Mouse (Mus musculus): ENCODE data around the gene Cfap161. TPM values are rescaled to one million over a fixed set of nuclear protein-coding genes. Genes with fewer than 3 reads are reported as not detected.

Gene Cfap161
- total RNA-seq (2021) = under 1 TPM; 0.35 to 0.45 TPM
- not detected in 2 replicates for polyA plus RNA-seq (2012; rRNA removed)
- long read RNA-seq, partial matches to known transcripts = 0 of 1 reads
- long read RNA-seq, other reads (novel, unspliced or antisense) = 1 of 1 reads

- peak; percentile 47 for DNase-seq
Observed at GRCm38 (mm10) chr7:83794705-83795104, at the start of gene Cfap161. Gene Cfap161 (minus strand): TSS chr7:83794880.

- no peak for DNase-seq
Observed at GRCm38 (mm10) chr7:83842486-83843259, 48.0 kb upstream of the Cfap161 start.

- DNase-seq = no peak
Observed at GRCm38 (mm10) chr7:83840076-83840475, 45.4 kb upstream of the Cfap161 start.

- DNase-seq = no peak
Observed at GRCm38 (mm10) chr7:83838525-83839224, 44.0 kb upstream of the Cfap161 start.

GRCm38 (mm10) chr7:83829355-83829754 is 34.7 kb upstream of the Cfap161 start:
- DNase-seq = no peak

- DNase-seq = no peak
Observed at GRCm38 (mm10) chr7:83827402-83828076, 32.9 kb upstream of the Cfap161 start.

GRCm38 (mm10) chr7:83826808-83827207 is 32.1 kb upstream of the Cfap161 start:
- DNase-seq = no peak

- DNase-seq = no peak
Observed at GRCm38 (mm10) chr7:83821951-83822350, 27.3 kb upstream of the Cfap161 start.

- no peak for DNase-seq
Observed at GRCm38 (mm10) chr7:83816886-83817285, 22.2 kb upstream of the Cfap161 start.

- no peak for DNase-seq
Observed at GRCm38 (mm10) chr7:83815646-83816045, 21.0 kb upstream of the Cfap161 start.

- peak; percentile 64 for DNase-seq
Observed at GRCm38 (mm10) chr7:83813993-83814392, 19.3 kb upstream of the Cfap161 start.

GRCm38 (mm10) chr7:83813465-83813864 is 18.8 kb upstream of the Cfap161 start:
- DNase-seq = no peak

- no peak for DNase-seq
Observed at GRCm38 (mm10) chr7:83813016-83813415, 18.3 kb upstream of the Cfap161 start.

GRCm38 (mm10) chr7:83812581-83812980 is 17.9 kb upstream of the Cfap161 start:
- no peak for DNase-seq

GRCm38 (mm10) chr7:83811916-83812315 is 17.2 kb upstream of the Cfap161 start:
- peak; percentile 33 for DNase-seq

GRCm38 (mm10) chr7:83811461-83811860 is 16.8 kb upstream of the Cfap161 start:
- no peak for DNase-seq

- peak; percentile 61 for DNase-seq
Observed at GRCm38 (mm10) chr7:83810141-83811100, 15.7 kb upstream of the Cfap161 start.

GRCm38 (mm10) chr7:83809715-83810114 is 15.0 kb upstream of the Cfap161 start:
- DNase-seq = no peak

GRCm38 (mm10) chr7:83809060-83809459 is 14.4 kb upstream of the Cfap161 start:
- peak; percentile 51 for DNase-seq

GRCm38 (mm10) chr7:83806934-83807333 is 12.3 kb upstream of the Cfap161 start:
- DNase-seq = no peak

- no peak for DNase-seq
Observed at GRCm38 (mm10) chr7:83803777-83804176, 9.1 kb upstream of the Cfap161 start.
